Mouse (Mus musculus) bone marrow, adult 2 months (tissue): ENCODE results near the gene Rhoj.

Experiments
- CTCF ChIP-seq: fragments of 200-500 bp; IDR thresholded peaks from 2 replicates; pipeline ENCODE4 v1.5.1; 2011; ENCODE audit warnings: low read length, control low read depth; ENCODE audit not compliant: control insufficient read depth, insufficient read depth
- POLR2A ChIP-seq: fragments of 200-500 bp; IDR thresholded peaks from 2 replicates; pipeline ENCODE4 v1.6.1; 2011; ENCODE audit warnings: low read depth, mild to moderate bottlenecking, control low read depth, low read length, borderline replicate concordance; ENCODE audit not compliant: control insufficient read depth

GRCm38 (mm10) chr12:75357781-75358180 lies 49.7 kb downstream of the Rhoj start:
- TF ChIP-seq POLR2A (no peak), CTCF (no peak)
